Mouse (Mus musculus) spleen, postnatal 10 days (tissue): ENCODE data around the gene Olfr530.

Experiments used
- DNase-seq, 2 experiments: peaks; one replicate each; pipeline ENCODE4 v3.0.0; 2021 to 2022; ENCODE audit warnings: low spot score in 2 of 2

Gene Olfr530

GRCm38 (mm10) chr7:140376231-140376630 lies at the start of gene Olfr530:
Olfr530 (minus strand) TSS chr7:140376331.
- DNase-seq, result no peak

DNA sequence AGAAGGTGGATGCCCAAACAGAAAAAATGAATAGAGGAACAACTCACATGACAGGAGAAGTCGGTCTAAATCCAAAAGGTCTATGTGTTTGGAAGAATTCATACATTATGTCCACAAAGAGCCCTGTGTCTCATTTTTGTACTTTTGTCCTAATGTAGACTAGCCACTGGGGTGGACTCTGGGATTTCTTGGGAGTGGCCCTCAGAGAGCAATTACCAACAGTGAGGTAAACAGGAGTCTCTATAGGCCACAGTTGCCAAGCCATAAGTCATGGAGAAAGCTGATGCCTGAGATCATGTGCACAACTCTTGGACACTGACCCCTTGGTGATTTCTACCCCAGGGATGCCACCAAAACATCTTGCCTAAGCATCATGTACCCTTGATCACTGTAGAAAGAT lies 45.4 kb upstream of the Olfr530 start, which contains the start of gene Olfr532:
Gene Olfr532 (minus strand): TSS at position 101 of the 400 bp plus-strand sequence.
- DNase-seq, result no peak

DNA sequence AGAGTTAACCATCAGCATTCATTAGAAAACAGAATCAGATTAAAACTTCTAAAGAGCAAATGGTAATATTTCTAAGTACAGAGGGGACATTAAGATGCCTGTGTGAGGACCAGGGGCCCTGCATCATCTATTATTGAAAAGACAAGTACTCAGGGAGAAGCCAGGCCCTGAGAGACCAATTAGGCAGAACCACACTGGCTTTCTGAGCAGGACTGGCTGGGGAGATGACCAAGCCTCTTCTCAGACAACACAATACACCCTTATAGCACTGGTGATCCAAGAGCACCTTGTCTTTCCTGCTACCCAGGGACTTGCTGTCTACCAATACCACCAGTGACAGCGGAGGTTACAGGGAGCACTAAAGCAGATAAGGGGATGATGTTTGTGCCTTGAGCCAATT lies 26.7 kb upstream of the Olfr530 start, which contains the start of gene Olfr531:
Gene Olfr531 (minus strand): TSS at position 101 of the 400 bp plus-strand sequence.
- DNase-seq, result no peak

DNA sequence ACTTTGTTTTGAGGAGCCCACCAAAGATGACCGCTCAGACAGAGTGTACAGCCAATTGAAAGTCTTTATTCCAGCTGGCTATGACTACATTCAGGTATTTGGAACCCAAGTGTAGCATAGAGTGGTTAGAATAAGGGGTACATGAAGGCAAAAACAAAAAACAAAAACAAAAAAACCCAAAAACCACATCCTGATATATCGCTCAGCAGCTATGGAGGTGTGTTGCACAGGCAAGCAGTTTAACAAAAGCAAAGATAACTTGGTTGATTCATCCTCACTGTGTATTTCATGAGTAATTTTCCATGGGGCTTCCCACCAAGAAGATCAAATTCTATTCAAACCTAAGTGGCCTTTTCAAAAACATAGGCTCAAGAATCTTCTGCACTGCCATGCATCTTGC lies 780 bp upstream of the Olfr530 start:
- no peak for DNase-seq

GRCm38 (mm10) chr7:140374300-140374699 lies 1.8 kb downstream of the Olfr530 start:
- DNase-seq, result no peak

GRCm38 (mm10) chr7:140361571-140361970 lies 14.6 kb downstream of the Olfr530 start, which contains the start of gene Olfr60:
Olfr60 (minus strand) TSS chr7:140361671.
- DNase-seq, result no peak

GRCm38 (mm10) chr7:140333717-140334116 lies 42.4 kb downstream of the Olfr530 start, which contains the start of gene Olfr527:
Olfr527 (plus strand) TSS chr7:140334017.
- DNase-seq, result no peak

DNA sequence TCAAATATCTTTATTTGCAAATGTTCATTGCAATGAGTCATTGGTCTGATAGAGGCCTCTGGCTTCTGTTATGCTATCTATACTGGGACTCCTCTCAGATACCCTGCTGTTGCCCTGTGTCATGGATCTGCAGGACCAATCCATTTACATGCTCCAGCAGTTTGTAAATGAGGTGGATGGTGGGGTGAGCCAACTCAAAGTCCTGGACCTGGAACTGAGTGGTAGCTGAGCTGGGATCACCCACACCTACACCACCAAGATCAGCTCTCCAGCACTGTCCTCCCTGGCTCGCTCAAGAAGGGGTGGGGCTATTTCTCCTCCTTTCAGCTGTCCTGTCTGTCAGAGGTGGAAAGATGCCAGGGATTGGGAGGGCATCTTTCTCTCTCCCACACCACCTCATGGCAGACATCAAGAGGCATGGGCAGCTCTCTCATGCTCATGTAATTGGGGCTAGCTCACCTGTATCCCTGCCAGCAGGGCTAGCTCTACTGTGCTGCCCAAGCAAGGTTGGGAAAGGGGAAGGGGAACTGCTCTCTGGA lies 46.3 kb downstream of the Olfr530 start:
- no peak for DNase-seq
